ENCODE assay signal across 8 mouse cellular contexts in the genomic region with DNA sequence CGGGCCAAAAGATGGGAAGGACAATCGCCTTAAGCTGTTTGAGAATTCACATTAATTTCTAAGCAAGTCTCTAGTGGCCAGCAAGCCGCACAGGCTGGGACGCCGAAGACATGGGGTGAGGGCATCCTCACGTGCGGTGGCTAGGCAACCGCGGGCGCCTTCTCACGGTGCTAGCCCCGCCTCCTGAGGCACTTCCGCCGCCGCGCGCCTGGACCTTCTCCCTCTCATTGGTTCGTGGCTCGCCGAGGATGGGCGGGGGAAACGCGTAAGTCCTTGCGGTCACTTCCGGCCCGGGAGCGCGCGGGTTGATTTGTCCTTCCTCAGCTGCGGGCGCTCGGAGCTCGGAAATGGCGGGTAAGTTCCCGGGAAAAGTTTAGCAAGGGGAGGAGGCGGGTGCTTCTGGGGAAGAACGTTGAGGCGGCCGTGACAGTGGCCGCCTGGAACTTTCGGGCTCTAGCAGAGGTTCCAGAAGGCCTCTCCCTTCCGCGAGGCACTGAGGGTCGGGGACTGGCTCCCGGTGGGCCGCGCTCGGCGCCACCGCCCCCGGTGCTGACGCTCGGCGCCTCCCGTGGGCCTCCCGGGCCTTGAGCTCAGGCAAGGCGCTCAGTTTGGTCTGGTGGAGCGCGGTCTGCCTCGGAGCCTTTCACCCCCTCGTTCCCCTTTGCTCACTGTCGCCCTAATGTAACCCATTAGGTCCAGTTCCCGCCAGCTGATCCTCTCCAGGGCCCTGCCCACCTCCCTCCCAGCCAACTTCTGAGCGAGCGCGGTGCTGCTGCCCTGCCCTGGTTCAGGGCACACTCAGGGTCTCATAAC. TPM values are rescaled to one million over a fixed set of nuclear protein-coding genes. Genes with fewer than 3 reads are reported as not detected.
A peak's percentile ranks its signal among the peaks of the same experiment; 100 is the strongest.
DNase-seq lines count a peak whose midpoint lies in the region; ATAC-seq lines count a peak whose summit lies in the region.

A gene (plus strand): TSS at position 8 of the 813 bp plus-strand sequence.

- peak within 1 kb of the TSS; percentile 79 for H3K4me2 ChIP-seq in hindbrain, embryonic 15.5 days

- ATAC-seq in hindbrain, embryonic 15.5 days (ENCODE audit: low FRiP score, low read depth): peak; percentile 99

- H3K27me3 ChIP-seq in hindbrain, embryonic 15.5 days: no peaks in the 10 kb centered on the region

- H3K9me3 ChIP-seq in hindbrain, embryonic 15.5 days: no peaks in the 10 kb centered on the region

- peaks cover 2% of the 10 kb centered on the region; the same call in 1 of the 2 replicates for H3K36me3 ChIP-seq in hindbrain, embryonic 15.5 days

- DNase-seq in R1 (ENCODE audit: low read depth, low spot score): peak; percentile 98
- peak; percentile 94 to 97 for DNase-seq in cerebellum, postnatal 25 days
- peak; percentile 88 to 89 for DNase-seq in frontal cortex, postnatal 25 days (ENCODE audit: low spot score in 2 of 2)
- DNase-seq in left cerebral cortex, adult 11 months (ENCODE audit: low spot score): peak; percentile 89
- peak; percentile 96 to 97 for DNase-seq in lung, postnatal 4 days
- peak; percentile 89 for DNase-seq in retina, postnatal 7 days (ENCODE audit: low read depth, low spot score)
- peak; percentile 84 for DNase-seq in urinary bladder, adult 2 months (ENCODE audit: low spot score)

- under 1% methylated on average over 66 of the region's 66 CpGs for WGBS in hindbrain, embryonic 15.5 days

- H3K9ac ChIP-seq in hindbrain, embryonic 15.5 days: peak within 1 kb of the TSS; percentile 61

- peak within 1 kb of the TSS; percentile 69 for H3K27ac ChIP-seq in hindbrain, embryonic 15.5 days (replicated peaks)

- peaks cover 13% of the 10 kb centered on the region for H3K4me1 ChIP-seq in hindbrain, embryonic 15.5 days (replicated peaks)

- peak within 1 kb of the TSS; percentile 88 for H3K4me3 ChIP-seq in hindbrain, embryonic 15.5 days

RNA-seq across cellular contexts. Expression of the gene that starts here (rescaled TPM):
- 52.9 and 55.4 TPM in 2 replicates for polyA plus RNA-seq in hindbrain, embryonic 15.5 days (2015; fragmentation: Nextera tagmentation; extraction: Ambion mirVana)
- 23.0 and 29.0 TPM in 2 replicates for polyA plus RNA-seq in urinary bladder, adult 2 months (2012; rRNA removed)

Comparison
In these comparisons a context has a peak if more than half of its experiments do, and no peak if none do; other contexts are left out.
1. Peak in every context shown above with its lines: DNase-seq, ATAC-seq, H3K4me3 ChIP-seq and H3K27ac ChIP-seq.